Mouse (Mus musculus) lung, adult 2 months (tissue): ENCODE data around the gene Ccdc163.

Experiments used
- CTCF ChIP-seq: fragments of 200-500 bp; IDR thresholded peaks from 2 replicates; pipeline ENCODE4 v1.5.1; 2011; ENCODE audit warnings: mild to moderate bottlenecking, low read length, control low read depth; ENCODE audit not compliant: insufficient read depth
- POLR2A ChIP-seq: fragments of 200-500 bp; IDR thresholded peaks from 2 replicates; pipeline ENCODE4 v1.6.1; 2011; ENCODE audit warnings: low read depth, mild to moderate bottlenecking, control low read depth, low read length, borderline replicate concordance; ENCODE audit errors: extremely low read depth

GRCm38 (mm10) chr4:116668145-116668544 lies 40.2 kb upstream of the Ccdc163 start:
- no peak for TF ChIP-seq POLR2A
- no peak for TF ChIP-seq CTCF
